Mouse (Mus musculus): ENCODE measurements around the gene Mtfr1l. TPM values are rescaled to one million over a fixed set of nuclear protein-coding genes. Genes with fewer than 3 reads are reported as not detected.
A peak's percentile ranks its signal among the peaks of the same experiment; 100 is the strongest.
"Not testable (repeated sequence)": the region's sequence is repeated elsewhere in the genome, so short reads cannot be mapped to it uniquely, and the experiment has no call there.

Mtfr1l gene
- polyA plus RNA-seq, 1 experiment from 2014 or later: 115 TPM

- H3K4me1 ChIP-seq: peaks cover 42% of the 10 kb centered on the region
Measured at GRCm38 (mm10) chr4:134512798-134513197, 22.4 kb downstream of the Mtfr1l start.

GRCm38 (mm10) chr4:134511730-134512129, 23.5 kb downstream of the Mtfr1l start:
- Histone ChIP-seq H3K9ac (peak overlapping the region; percentile 67), H3K27me3 (no peaks in the 10 kb centered on the region), H3K36me3 (no peaks in the 10 kb centered on the region), H3K4me3 (replicated peaks) (peak overlapping the region; percentile 64), H3K27ac (no peak overlapping the region), H3K4me1 (peaks cover 35% of the 10 kb centered on the region), H3K4me2 (peak overlapping the region; percentile 95), H3K9me3 (replicated peaks) (no peaks in the 10 kb centered on the region)
- 67% methylated on average over 6 of the region's 6 CpGs for WGBS
- no peak for ATAC-seq (replicated peaks; ENCODE audit: low FRiP score)

More at GRCm38 (mm10) chr4:134512798-134513197, 22.4 kb downstream of the Mtfr1l start:
- Histone ChIP-seq H3K27ac (peak overlapping the region; percentile 43; the same call in 1 of the 2 replicates), H3K27me3 (no peaks in the 10 kb centered on the region), H3K9ac (no peak overlapping the region), H3K4me3 (replicated peaks) (peak overlapping the region; percentile 27), H3K36me3 (no peaks in the 10 kb centered on the region), H3K4me2 (peak overlapping the region; percentile 56), H3K9me3 (replicated peaks) (no peaks in the 10 kb centered on the region)
- 12% methylated on average over 15 of the region's 15 CpGs for WGBS
- peak; percentile 31 for ATAC-seq (replicated peaks; ENCODE audit: low FRiP score)

- no peaks in the 10 kb centered on the region for H3K27me3 ChIP-seq
- no peak within 1 kb of the TSS for H3K27ac ChIP-seq
- H3K4me3 ChIP-seq (replicated peaks): peak within 1 kb of the TSS; percentile 64
- no peaks in the 10 kb centered on the region for H3K9me3 ChIP-seq (replicated peaks)
- peak within 1 kb of the TSS; percentile 67 for H3K9ac ChIP-seq
- ATAC-seq (replicated peaks; ENCODE audit: low FRiP score): peak; percentile 96
- peaks cover 33% of the 10 kb centered on the region for H3K4me1 ChIP-seq
- WGBS: under 1% methylated on average over 42 of the region's 42 CpGs
- H3K36me3 ChIP-seq: no peaks in the 10 kb centered on the region
- H3K4me2 ChIP-seq: peak within 1 kb of the TSS; percentile 95
Measured at GRCm38 (mm10) chr4:134510845-134511411, 24.3 kb downstream of the Mtfr1l start, which contains the start of gene Aunip. Gene Aunip (plus strand): TSS chr4:134510999.

- H3K4me3 ChIP-seq (replicated peaks): peak overlapping the region; percentile 64
- ATAC-seq (replicated peaks; ENCODE audit: low FRiP score): no peak
- peak overlapping the region; percentile 95 for H3K4me2 ChIP-seq
Measured at GRCm38 (mm10) chr4:134510396-134510795, 24.8 kb downstream of the Mtfr1l start.

GRCm38 (mm10) chr4:134506713-134507112, 28.5 kb downstream of the Mtfr1l start:
- Histone ChIP-seq H3K27ac (no peak overlapping the region), H3K4me1 (peaks cover 11% of the 10 kb centered on the region), H3K4me3 (replicated peaks) (no peak overlapping the region), H3K4me2 (no peak overlapping the region), H3K27me3 (no peaks in the 10 kb centered on the region), H3K9ac (no peak overlapping the region), H3K36me3 (no peaks in the 10 kb centered on the region), H3K9me3 (replicated peaks) (no peaks in the 10 kb centered on the region)
- ATAC-seq (replicated peaks; ENCODE audit: low FRiP score): no peak
- WGBS: 87% methylated on average over 19 of the region's 19 CpGs

More at GRCm38 (mm10) chr4:134510396-134510795, 24.8 kb downstream of the Mtfr1l start:
- peaks cover 33% of the 10 kb centered on the region for H3K4me1 ChIP-seq
- no peaks in the 10 kb centered on the region for H3K27me3 ChIP-seq
- 79% methylated on average over 4 of the region's 4 CpGs for WGBS
- H3K27ac ChIP-seq: no peak overlapping the region
- 0 out of 2 replicates have a peak overlapping the region, but pooled peaks have one; percentile 10 for H3K9ac ChIP-seq
- no peaks in the 10 kb centered on the region for H3K36me3 ChIP-seq
- no peaks in the 10 kb centered on the region for H3K9me3 ChIP-seq (replicated peaks)

- no peak overlapping the region for H3K4me3 ChIP-seq (replicated peaks)
- no peaks in the 10 kb centered on the region for H3K27me3 ChIP-seq
- no peak for ATAC-seq (replicated peaks; ENCODE audit: low FRiP score)
- H3K4me2 ChIP-seq: no peak overlapping the region
- H3K36me3 ChIP-seq: no peaks in the 10 kb centered on the region
- peaks cover 4% of the 10 kb centered on the region for H3K4me1 ChIP-seq
- WGBS: 82% methylated on average over 3 of the region's 4 CpGs
- no peak overlapping the region for H3K9ac ChIP-seq
- H3K9me3 ChIP-seq (replicated peaks): no peaks in the 10 kb centered on the region
- H3K27ac ChIP-seq: no peak overlapping the region
Measured at GRCm38 (mm10) chr4:134505966-134506594, 29.1 kb downstream of the Mtfr1l start.

GRCm38 (mm10) chr4:134505303-134505789, 29.8 kb downstream of the Mtfr1l start:
- WGBS: 90% methylated on average over 4 of the region's 4 CpGs
- no peak overlapping the region for H3K9ac ChIP-seq
- no peak overlapping the region for H3K4me3 ChIP-seq (replicated peaks)
- H3K9me3 ChIP-seq (replicated peaks): no peaks in the 10 kb centered on the region
- H3K36me3 ChIP-seq: no peaks in the 10 kb centered on the region
- no peak overlapping the region for H3K27ac ChIP-seq
- H3K27me3 ChIP-seq: no peaks in the 10 kb centered on the region
- no peak overlapping the region for H3K4me2 ChIP-seq
- no peaks in the 10 kb centered on the region for H3K4me1 ChIP-seq
- no peak for ATAC-seq (replicated peaks; ENCODE audit: low FRiP score)

- Histone ChIP-seq H3K36me3 (no peaks in the 10 kb centered on the region), H3K27ac (no peak overlapping the region), H3K27me3 (no peaks in the 10 kb centered on the region), H3K9ac (no peak overlapping the region), H3K9me3 (replicated peaks) (no peaks in the 10 kb centered on the region), H3K4me2 (no peak overlapping the region), H3K4me1 (no peaks in the 10 kb centered on the region), H3K4me3 (replicated peaks) (no peak overlapping the region)
- 75% methylated on average over 4 of the region's 4 CpGs for WGBS
- no peak for ATAC-seq (replicated peaks; ENCODE audit: low FRiP score)
Measured at GRCm38 (mm10) chr4:134503686-134504357, 31.4 kb downstream of the Mtfr1l start.

- H3K9me3 ChIP-seq (replicated peaks): no peaks in the 10 kb centered on the region
- ATAC-seq (replicated peaks; ENCODE audit: low FRiP score): no peak
- peaks cover 18% of the 10 kb centered on the region for H3K4me1 ChIP-seq
- H3K27me3 ChIP-seq: no peaks in the 10 kb centered on the region
- H3K27ac ChIP-seq: no peak overlapping the region
- H3K36me3 ChIP-seq: no peaks in the 10 kb centered on the region
- no peak overlapping the region for H3K9ac ChIP-seq
- 96% methylated on average over 6 of the region's 6 CpGs for WGBS
- no peak overlapping the region for H3K4me2 ChIP-seq
- no peak overlapping the region for H3K4me3 ChIP-seq (replicated peaks)
Measured at GRCm38 (mm10) chr4:134501095-134501494, 34.1 kb downstream of the Mtfr1l start.

GRCm38 (mm10) chr4:134498983-134499382, 36.2 kb downstream of the Mtfr1l start:
- WGBS: 86% methylated on average over 6 of the region's 6 CpGs
- H3K4me3 ChIP-seq (replicated peaks); H3K4me2 ChIP-seq; H3K36me3 ChIP-seq; H3K27ac ChIP-seq; H3K9me3 ChIP-seq (replicated peaks); H3K9ac ChIP-seq; ATAC-seq (replicated peaks; ENCODE audit: low FRiP score); H3K27me3 ChIP-seq: not testable (repeated sequence)
- H3K4me1 ChIP-seq: peaks cover 33% of the 10 kb centered on the region

- Histone ChIP-seq H3K36me3 (no peaks in the 10 kb centered on the region), H3K4me3 (replicated peaks) (no peak overlapping the region), H3K27ac (no peak overlapping the region), H3K4me1 (peaks cover 33% of the 10 kb centered on the region), H3K4me2 (0 out of 2 replicates have a peak overlapping the region, but pooled peaks have one; percentile 99), H3K9me3 (replicated peaks) (no peaks in the 10 kb centered on the region), H3K27me3 (no peaks in the 10 kb centered on the region), H3K9ac (no peak overlapping the region)
- ATAC-seq (replicated peaks; ENCODE audit: low FRiP score): no peak
- 77% methylated on average over 12 of the region's 12 CpGs for WGBS
Measured at GRCm38 (mm10) chr4:134497986-134498731, 37.0 kb downstream of the Mtfr1l start.

Data from kidney, embryonic 15.5 days (tissue).